Mouse (Mus musculus) spleen, postnatal 14 days (tissue): ENCODE measurements around the gene Fthl17a.

Experiments used
- DNase-seq, 2 experiments: peaks; one replicate each; pipeline ENCODE4 v3.0.0; 2021 to 2022; ENCODE audit warnings: low spot score in 2 of 2

The Fthl17a gene

DNA sequence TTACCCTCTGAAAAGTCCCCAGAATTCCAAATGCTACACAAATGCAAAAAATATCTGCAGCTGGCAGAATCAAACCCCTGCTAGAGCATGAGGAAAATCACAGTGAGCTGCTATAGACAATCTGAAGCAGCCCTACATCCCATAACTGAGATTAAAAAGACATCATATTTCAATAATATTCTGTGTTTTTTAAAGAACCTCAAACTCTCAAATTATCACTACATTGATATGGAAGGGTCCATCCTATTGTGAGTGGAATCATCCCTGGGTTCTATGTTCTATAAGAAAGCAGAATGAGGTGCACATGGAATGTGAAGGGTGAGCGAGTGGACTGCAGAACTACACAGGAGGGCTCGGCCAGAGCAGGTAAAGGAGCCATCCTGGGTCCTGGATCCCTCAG is at the start of gene Fthl17a:
Gene Fthl17a (plus strand): TSS at position 301 of the 400 bp plus-strand sequence.
- DNase-seq: no peak

DNA sequence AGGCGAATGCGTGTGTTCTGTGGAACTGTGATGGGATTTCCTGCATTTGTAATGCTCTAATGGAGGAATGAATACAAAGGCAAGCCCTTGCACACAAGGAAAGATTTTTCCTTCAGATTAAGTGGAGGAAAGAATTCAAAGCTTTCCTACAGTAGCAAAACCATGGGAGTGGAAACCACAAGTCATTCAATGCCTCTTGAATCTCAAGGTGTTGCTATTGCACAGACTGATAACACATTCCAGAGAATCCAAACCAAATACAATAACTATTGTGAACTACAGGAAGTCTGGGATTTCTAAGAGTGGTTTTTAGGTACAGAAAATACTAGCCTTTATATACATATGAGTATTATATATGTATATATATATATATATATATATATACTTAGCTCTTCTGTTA is 42.5 kb upstream of the Fthl17a start:
- no peak for DNase-seq

DNA sequence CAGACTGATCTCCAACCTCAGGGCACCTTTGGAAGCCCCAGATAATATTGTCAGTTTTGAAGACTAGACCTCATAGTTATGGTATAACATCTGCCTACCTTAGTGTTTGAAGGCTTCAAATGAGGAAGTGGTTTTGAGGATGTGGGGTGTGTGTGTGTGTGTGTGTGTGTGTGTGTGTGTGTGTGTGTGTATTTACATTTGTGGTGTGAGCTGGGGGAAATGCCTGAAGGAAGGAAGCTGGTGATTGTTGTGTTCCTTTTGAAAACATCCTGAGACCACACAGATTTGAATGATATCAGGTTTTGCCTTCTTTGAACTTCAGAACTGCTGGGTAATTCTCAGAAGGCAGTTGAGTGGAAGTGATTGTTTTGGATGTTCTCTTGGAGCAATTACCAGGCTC is 22.6 kb upstream of the Fthl17a start:
- DNase-seq: no peak

DNA sequence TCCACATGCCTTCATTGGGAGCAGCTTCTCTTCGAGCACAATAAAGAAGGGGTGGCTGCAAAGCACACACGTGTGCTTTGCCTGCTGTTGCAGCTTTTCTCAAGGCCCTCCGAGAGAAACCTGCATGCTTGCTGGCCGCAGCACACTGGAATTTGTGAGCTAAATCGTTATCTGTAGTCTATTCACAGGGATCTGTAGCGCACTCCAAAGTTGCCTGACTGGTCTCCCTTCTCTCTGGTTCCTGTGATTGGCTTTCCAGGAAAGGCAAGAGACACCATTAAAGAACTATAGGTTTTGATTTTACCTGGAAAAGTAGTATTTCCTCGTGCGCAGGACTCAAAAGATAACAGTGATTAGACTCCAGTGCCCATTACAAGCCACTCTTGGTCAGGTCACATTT is 22.3 kb downstream of the Fthl17a start:
- no peak for DNase-seq

DNA sequence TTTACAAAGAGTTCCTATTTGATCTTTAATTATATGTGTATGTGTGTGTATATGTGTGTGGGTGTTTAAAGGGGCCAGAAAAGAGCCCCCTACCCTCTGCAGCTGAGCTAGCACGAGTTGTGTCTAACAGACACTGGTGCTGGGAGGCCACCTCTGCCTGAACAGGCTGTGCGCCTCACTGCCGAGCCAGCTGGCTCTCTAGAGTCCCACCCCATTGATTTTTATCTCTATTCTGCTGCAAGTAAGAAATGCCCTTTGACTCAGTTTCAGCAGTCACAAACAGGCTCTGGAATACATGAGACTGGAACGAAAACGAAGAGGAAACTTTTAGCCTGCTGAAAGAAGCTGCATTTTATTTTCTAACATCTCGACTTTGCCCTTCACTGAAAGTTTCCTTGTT is 22.8 kb downstream of the Fthl17a start:
- no peak for DNase-seq

DNA sequence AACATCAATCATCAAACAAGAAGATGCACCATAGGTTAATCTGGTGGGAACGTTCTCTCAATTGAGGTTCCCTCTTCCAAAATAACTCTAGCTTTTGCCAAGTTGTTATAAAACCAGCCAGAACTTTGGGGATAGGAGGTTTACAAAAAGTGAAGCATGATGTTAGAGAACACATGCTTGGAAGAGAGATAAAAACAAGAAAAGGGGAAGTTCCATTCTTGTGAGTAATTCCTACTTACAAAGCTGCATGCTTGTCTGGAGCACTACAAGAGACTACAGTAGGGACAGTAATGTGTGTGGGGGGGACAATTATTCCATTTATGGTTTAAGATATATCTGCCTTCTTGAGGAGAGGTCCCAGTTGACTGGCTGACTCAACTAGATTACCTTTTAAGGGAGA is 40.4 kb downstream of the Fthl17a start:
- no peak for DNase-seq

DNA sequence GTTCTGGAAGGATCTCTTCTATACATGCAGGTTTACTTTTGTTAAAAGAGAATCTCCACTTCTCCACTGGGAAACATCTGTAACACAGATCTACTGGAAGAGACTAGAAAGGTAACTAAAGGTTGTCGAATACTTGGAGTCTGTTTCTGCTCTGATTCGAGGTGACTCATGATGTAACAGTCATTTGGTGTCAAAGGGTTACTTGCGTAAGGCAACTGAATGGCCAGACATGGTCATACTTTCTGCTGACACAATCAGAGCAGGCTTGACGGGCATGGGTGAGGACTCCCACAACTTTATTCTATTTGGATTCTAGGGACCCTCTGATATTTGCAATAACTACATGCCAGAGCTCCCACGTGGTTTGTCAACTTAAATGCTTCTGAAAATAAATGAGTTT is 43.3 kb downstream of the Fthl17a start:
- DNase-seq: no peak

DNA sequence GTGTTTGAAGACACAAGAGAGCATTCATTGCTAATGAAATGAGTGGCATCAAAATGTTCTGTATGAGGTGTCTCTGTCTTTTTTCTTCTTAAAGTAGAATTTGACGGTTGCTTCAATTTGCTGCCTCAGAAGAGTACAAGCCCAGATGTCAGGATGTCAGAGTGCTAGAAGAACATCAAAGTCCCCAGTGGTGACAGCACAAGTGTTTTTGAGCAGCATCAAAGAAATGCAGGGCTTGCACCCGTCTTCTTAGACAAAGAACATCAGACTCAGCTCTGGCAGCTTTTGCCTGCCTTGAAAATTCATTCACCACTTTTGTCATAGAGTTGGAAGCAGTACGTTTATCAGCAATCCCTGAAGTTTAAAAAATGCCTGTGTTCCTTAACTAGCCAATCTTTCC is 44.5 kb downstream of the Fthl17a start:
- DNase-seq: no peak

DNA sequence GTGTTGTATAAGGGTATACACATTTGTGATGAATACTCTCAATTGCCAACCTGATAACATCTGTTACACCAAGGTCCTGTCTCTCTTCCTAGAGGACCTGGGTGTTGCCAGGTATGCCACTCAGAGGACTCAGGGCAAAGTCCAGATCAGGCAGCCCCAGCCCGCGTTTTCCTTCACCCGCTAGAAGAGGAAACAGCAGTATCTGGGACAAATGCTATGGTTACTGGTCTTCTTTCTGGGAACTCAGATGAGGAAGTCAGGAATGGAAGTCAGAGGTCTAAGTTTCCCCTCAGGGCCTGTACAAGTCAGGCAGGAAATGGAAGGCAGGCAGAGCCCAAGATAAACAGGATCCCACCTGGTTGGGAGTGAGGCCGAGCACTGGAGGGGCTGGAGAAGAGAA is 55.2 kb downstream of the Fthl17a start:
- DNase-seq: no peak

DNA sequence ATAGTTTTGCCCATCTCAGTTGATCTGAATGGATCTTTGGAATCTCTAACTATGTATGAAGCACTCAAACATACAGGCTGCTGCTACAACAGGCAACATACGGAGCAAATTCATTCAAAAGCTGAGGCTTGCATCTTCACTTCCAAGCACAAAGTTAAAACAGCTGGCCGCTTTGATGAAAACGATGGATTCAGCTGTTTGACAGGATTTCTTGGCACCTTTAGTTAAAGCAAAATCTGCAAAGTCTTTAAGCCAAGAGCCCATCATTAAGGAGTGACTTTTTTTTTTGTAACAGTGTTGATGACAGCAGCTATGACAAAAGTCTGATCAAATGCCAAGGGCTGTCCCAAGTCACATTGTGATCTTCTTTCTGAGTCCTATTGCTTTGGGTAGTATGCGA is 69.1 kb downstream of the Fthl17a start:
- no peak for DNase-seq

DNA sequence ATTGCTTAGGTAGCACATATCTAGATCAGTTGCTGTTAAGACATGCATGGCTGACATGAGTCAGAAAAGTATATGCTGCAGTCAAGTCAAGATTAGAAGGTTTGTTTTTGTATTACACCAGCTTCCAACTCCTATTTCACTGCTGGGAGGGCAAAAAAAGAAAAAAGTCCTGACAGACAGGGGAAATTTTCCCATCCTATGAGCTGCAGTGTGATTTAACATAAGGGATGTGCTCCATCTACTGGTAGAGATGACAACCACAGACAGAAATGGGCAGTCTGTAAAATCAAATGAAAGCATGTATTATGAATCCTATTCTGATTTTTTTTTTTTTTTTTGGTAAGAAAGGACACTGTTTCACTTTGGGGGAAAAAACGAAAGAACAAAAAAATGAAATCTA is 69.7 kb downstream of the Fthl17a start:
- DNase-seq: no peak
